Mouse (Mus musculus) heart, embryonic 13.5 days (tissue): ENCODE data around the gene Strap. TPM values are rescaled to one million over a fixed set of nuclear protein-coding genes. Genes with fewer than 3 reads are reported as not detected.
"Not testable (repeated sequence)": the region's sequence is repeated elsewhere in the genome, so short reads cannot be mapped to it uniquely, and the experiment has no call there.

Source experiments
- ATAC-seq: fragments of 200-750 bp; cut with Nextera tagmentation; 2 replicates; pipeline ENCODE4 v1.8.0; 2017; ENCODE audit warnings: moderate TSS enrichment; ENCODE audit not compliant: insufficient number of reproducible peaks, low FRiP score, low TSS enrichment; ENCODE audit errors: extremely low read depth
- H3K27ac ChIP-seq: fragments of 300-500 bp; sonication (generic); replicated peaks from 2 replicates; pipeline ENCODE4 v1.5.1; 2015; ENCODE audit warnings: moderate library complexity, mild to moderate bottlenecking, inconsistent platforms
- H3K27me3 ChIP-seq: fragments of 300-500 bp; sonication (generic); replicated peaks from 2 replicates; pipeline ENCODE4 v1.6.1; 2015; ENCODE audit warnings: mild to moderate bottlenecking, inconsistent platforms
- H3K36me3 ChIP-seq: fragments of 300-500 bp; sonication (generic); 2 replicates; pipeline ENCODE4 v1.6.1; 2015; ENCODE audit warnings: mild to moderate bottlenecking, inconsistent platforms
- H3K4me1 ChIP-seq: fragments of 300-500 bp; sonication (generic); 2 replicates; pipeline ENCODE4 v1.6.1; 2015; ENCODE audit warnings: inconsistent platforms
- H3K4me2 ChIP-seq: fragments of 300-500 bp; sonication (generic); 2 replicates; pipeline ENCODE4 v1.6.1; 2015; ENCODE audit warnings: inconsistent platforms, mild to moderate bottlenecking, moderate library complexity
- H3K4me3 ChIP-seq: fragments of 300-500 bp; sonication (generic); 2 replicates; pipeline ENCODE4 v1.5.1; 2015; ENCODE audit warnings: moderate library complexity, mild to moderate bottlenecking, inconsistent platforms
- H3K9ac ChIP-seq: fragments of 300-500 bp; sonication (generic); 2 replicates; pipeline ENCODE4 v1.6.1; 2015; ENCODE audit warnings: inconsistent platforms, mild to moderate bottlenecking, moderate library complexity
- H3K9me3 ChIP-seq: fragments of 300-500 bp; sonication (generic); 2 replicates; pipeline ENCODE4 v1.6.1; 2016; ENCODE audit warnings: inconsistent platforms
- WGBS: fragments of 180-500 bp; shearing (Covaris S2); methylation state at CpG from one replicate; pipeline ENCODE4 v1.1.7; 2015; ENCODE audit warnings: mixed read lengths; 5-methylcytosine and 5-hydroxymethylcytosine counted together
- polyA plus RNA-seq: library from polyadenylated mRNA; unstranded; fragments of >200 nt; fragmentation: Nextera tagmentation; extraction: Ambion mirVana; gene quantifications from 2 replicates; pipeline ENCODE4 v1.2.1, GENCODE M21; 2015

Gene Strap
- polyA plus RNA-seq, 1 experiment from 2014 or later: 114 TPM

DNA sequence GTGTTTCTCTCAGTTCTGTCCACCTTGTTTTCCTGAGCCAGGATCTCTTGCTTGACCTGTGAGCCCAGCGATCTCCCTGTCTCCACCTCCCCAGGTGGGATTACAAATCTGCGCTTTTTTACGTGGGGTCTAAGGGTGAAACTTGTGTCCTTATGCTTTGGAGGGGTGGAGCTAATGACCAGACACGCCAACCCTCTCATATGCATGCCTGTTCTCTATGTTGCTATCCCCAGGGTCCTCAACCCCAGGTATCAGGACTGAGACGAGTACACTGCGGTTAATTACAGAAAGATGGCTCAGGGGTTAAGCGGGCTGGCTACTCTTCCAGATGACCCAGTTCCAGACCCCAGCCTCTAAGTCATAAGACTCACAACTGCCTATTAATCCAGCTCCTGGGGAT, 31.4 kb upstream of the Strap start:
- WGBS: 84% methylated on average over 7 of the region's 7 CpGs

DNA sequence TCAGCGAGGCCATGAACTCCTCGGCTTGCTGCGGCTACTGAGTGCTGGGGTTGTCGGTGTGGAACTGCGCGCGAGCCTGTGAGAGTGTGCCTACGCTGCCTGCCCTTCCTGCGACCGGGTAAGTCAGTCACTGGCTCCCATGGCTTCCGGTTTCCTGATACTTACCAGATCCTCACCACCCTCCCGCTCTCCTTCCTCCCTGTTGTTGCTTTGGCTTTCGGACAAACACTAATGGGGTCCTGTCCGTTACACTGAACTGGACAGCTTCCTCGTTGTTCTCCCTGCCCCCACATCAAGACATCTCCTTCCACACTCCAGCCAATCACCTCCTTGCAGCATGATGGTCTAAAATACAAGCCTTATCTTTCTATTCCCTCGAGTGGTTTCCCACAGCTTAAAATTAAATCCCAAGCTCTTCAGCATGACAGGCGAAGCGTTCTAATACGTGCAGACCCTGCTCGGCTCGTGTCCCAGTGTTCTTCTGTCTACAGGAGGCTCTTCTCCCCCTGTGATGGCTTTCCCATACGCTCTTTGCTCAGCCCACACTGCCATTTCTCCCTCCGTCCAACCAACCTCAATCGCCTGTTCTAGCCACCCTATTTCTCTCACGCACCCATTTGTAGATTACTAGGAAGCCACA, 30.5 kb upstream of the Strap start:
- WGBS: 46% methylated on average over 25 of the region's 25 CpGs
- Histone ChIP-seq H3K27me3 (no peaks in the 10 kb centered on the region), H3K4me3 (peak overlapping the region; percentile 20), H3K27ac (peak overlapping the region; percentile 80), H3K36me3 (no peaks in the 10 kb centered on the region), H3K4me2 (peak overlapping the region; percentile 49), H3K9ac (0 out of 2 replicates have a peak overlapping the region, but pooled peaks have one; percentile 4), H3K9me3 (no peaks in the 10 kb centered on the region), H3K4me1 (peaks cover 27% of the 10 kb centered on the region)
- no peak; the same call in 1 of the 2 replicates for ATAC-seq

More for the DNA sequence above, 31.4 kb upstream of the Strap start:
- Histone ChIP-seq H3K9ac (no peak overlapping the region), H3K4me1 (peaks cover 27% of the 10 kb centered on the region), H3K27me3 (no peaks in the 10 kb centered on the region), H3K36me3 (no peaks in the 10 kb centered on the region), H3K27ac (peak overlapping the region; percentile 80), H3K4me3 (no peak overlapping the region), H3K4me2 (no peak overlapping the region), H3K9me3 (no peaks in the 10 kb centered on the region)
- ATAC-seq: no peak

DNA sequence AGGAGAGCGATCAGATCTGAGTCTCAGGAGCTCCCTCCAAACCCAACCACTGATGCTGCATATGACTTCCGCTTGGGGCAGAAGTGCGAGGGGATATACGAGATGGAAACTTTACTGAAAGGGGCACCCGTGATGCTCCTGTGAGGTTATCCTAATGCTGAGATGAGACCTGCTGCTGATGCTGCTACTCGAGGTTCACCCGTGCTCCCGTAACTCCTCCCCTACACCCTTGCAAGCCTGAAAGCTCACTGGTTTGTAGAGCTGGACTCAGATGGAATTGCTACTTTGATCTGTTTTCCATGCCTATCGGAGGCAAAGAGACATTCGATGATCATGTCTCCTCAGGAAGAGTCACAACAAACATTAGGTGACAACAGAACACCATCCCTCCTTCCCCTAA, 28.7 kb upstream of the Strap start:
- no peak overlapping the region for H3K27ac ChIP-seq
- no peaks in the 10 kb centered on the region for H3K27me3 ChIP-seq
- no peak overlapping the region for H3K4me2 ChIP-seq
- H3K4me3 ChIP-seq: no peak overlapping the region
- ATAC-seq: no peak
- no peaks in the 10 kb centered on the region for H3K9me3 ChIP-seq
- H3K9ac ChIP-seq: no peak overlapping the region
- 87% methylated on average over 10 of the region's 10 CpGs for WGBS
- no peaks in the 10 kb centered on the region for H3K36me3 ChIP-seq
- H3K4me1 ChIP-seq: peaks cover 27% of the 10 kb centered on the region

DNA sequence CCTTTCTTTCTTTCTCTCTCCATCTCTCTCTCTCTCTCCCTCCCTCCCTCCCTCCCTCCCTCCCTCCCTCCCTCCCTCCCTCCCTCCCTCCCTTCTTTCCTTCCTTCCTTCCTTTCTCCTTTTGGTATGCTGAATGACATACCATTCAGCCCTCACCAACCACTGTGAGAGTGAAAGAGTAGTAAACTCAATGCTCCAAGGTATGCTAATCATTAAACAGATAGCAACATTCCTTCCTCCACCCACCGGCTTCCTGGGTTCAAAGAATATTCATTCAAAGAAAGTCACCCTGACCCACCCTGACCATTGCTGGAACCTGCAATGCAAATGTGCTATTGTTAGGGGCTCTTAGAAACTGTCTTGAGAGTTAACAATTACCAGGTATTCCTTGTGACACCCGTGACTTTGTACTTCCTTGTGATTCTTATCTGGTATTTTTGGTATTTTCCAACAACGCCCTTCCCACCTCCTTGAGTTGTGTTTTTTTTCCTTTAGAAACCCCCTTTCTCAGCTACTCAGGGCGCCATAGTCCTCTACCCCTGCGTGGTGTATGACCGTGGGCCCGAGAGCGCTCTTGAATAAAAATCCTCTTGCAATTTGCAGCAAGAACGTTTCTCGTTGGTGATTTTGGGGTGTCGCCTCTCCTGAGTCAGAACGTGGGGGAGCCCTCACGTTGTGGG, 26.0 kb upstream of the Strap start:
- H3K27me3 ChIP-seq, H3K4me3 ChIP-seq, H3K36me3 ChIP-seq, H3K9ac ChIP-seq, H3K27ac ChIP-seq, H3K9me3 ChIP-seq, ATAC-seq, H3K4me2 ChIP-seq: not testable (repeated sequence)
- H3K4me1 ChIP-seq: peaks cover 18% of the 10 kb centered on the region
- WGBS: 76% methylated on average over 13 of the region's 13 CpGs

DNA sequence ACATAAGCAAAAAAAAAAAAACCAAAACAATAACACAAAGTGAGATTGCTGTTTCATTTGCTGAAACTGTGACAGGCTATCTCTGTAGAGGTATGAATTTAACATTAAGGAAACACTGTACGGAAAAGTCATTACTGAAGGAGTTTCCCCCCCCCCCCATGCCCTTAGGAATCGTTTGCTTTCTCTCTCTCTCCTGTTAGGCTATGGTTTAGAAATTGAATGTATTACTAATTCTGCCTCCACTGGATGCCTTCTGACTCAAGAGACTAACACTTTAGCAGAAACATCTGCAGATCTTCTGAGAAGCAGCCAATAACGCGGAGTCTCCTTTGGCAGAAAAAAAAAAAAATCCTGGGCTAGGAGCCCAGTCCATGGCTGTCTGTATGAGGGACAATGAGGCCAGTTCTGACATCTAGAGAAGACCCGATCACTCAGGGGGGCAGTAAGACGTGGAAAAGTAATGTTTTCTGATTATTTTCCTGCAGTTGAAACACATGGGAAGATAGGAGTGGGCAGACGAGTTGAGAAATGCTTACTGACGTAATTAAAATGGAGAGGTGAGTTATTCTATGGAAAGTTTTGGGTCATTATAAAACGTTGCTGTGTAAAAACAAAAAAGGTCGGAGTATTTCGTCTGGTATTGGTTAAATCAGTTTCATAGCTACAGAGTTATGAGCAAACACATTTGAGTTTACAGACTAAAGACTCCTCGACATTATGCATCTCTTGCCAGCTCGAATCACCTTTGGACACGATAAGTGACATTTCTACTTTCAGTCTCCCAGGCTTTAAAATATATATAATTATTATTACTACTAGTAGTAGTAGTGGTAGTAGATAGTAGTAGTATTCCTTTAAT, 24.5 kb upstream of the Strap start:
- H3K9ac ChIP-seq: no peak overlapping the region
- WGBS: 71% methylated on average over 14 of the region's 14 CpGs
- H3K27ac ChIP-seq: no peak overlapping the region
- H3K4me2 ChIP-seq: no peak overlapping the region
- H3K4me1 ChIP-seq: peaks cover 5% of the 10 kb centered on the region
- H3K9me3 ChIP-seq: no peaks in the 10 kb centered on the region
- no peaks in the 10 kb centered on the region for H3K27me3 ChIP-seq
- no peak overlapping the region for H3K4me3 ChIP-seq
- no peak for ATAC-seq
- no peaks in the 10 kb centered on the region for H3K36me3 ChIP-seq

DNA sequence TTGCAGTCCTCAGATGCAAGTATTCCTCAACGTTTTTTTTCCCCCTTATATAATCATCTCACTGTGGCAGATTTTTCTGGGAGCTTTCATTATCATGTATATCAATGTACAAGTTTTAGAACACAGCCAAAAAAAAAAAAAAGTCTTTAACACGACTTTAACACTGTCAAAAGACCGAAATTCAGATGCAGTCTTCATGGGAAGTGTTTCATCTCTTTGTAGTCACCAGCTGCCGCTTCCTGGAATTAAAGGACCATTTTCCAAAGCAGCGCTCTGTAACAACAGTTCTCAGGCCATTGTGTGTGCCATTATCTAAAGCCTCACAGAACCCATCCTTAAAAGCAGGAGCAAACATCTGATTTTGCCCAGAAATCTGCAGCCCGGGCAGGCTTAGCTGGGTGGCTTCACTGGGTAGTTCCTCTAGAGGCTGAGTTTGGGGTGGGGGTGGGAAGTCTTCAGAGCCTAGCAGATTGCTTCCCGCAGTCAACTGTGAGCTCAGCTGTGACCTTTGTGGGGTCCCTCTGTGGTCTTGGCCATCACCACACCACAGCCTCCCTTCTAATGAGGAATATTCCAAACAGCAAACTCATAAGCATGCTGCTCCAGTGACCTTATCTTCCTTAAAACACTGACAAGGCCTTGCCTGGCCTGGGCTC, 22.1 kb upstream of the Strap start:
- H3K27me3 ChIP-seq: no peaks in the 10 kb centered on the region
- no peaks in the 10 kb centered on the region for H3K36me3 ChIP-seq
- H3K4me3 ChIP-seq: no peak overlapping the region
- ATAC-seq: no peak
- H3K9ac ChIP-seq: no peak overlapping the region
- H3K4me1 ChIP-seq: peaks cover 5% of the 10 kb centered on the region
- H3K27ac ChIP-seq: peak overlapping the region; percentile 9; the same call in 1 of the 2 replicates
- H3K4me2 ChIP-seq: no peak overlapping the region
- H3K9me3 ChIP-seq: no peaks in the 10 kb centered on the region
- 53% methylated on average over 7 of the region's 7 CpGs for WGBS

DNA sequence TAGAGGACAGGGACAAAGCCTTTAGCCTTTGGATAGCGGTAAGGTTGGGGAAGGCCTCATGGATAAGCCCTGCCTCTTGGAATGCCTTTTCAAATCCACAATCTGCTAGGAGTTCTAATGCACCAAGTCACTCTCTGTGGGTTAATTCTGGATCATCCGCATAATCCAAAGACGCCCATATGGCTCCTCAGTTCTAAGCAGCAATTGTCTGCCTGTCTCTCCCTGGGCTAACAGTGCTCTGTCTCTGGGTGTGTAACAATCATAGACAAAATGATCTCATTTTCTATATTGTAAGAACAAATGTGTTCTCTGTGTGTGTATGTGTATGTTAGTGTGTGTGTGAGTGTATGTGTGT, 21.6 kb upstream of the Strap start:
- 0 out of 2 replicates have a peak overlapping the region, but pooled peaks have one; percentile 9 for H3K27ac ChIP-seq
- no peak overlapping the region for H3K4me2 ChIP-seq
- no peak for ATAC-seq
- H3K4me3 ChIP-seq: no peak overlapping the region
- H3K9me3 ChIP-seq: no peaks in the 10 kb centered on the region
- H3K36me3 ChIP-seq: no peaks in the 10 kb centered on the region
- no peak overlapping the region for H3K9ac ChIP-seq
- 66% methylated on average over 3 of the region's 3 CpGs for WGBS
- H3K27me3 ChIP-seq: no peaks in the 10 kb centered on the region
- peaks cover 5% of the 10 kb centered on the region for H3K4me1 ChIP-seq

DNA sequence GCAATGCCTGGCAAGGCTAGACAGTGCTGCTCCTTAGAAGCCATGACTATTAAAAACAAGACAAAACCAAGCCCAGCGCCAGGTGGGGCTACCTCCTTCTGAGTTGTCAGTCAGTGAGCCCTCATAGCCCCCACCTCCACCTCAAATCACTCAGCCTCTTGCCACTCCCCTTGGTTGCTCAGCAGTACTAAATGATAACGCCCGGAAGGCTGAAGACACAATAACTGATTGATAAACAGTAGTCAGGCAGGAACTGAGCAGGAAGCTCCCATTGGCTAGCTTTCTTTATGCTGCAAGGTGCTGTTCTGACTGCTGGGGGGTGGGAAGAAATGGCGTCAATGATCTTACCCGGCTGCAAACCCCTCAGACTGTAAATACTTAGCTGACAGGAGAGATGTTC, 18.1 kb upstream of the Strap start:
- no peak for ATAC-seq
- WGBS: 35% methylated on average over 5 of the region's 5 CpGs
- no peaks in the 10 kb centered on the region for H3K36me3 ChIP-seq
- H3K4me1 ChIP-seq: peaks cover 5% of the 10 kb centered on the region
- no peak overlapping the region for H3K27ac ChIP-seq
- H3K27me3 ChIP-seq: no peaks in the 10 kb centered on the region
- H3K9me3 ChIP-seq: no peaks in the 10 kb centered on the region
- H3K9ac ChIP-seq: no peak overlapping the region
- no peak overlapping the region for H3K4me3 ChIP-seq
- H3K4me2 ChIP-seq: no peak overlapping the region

DNA sequence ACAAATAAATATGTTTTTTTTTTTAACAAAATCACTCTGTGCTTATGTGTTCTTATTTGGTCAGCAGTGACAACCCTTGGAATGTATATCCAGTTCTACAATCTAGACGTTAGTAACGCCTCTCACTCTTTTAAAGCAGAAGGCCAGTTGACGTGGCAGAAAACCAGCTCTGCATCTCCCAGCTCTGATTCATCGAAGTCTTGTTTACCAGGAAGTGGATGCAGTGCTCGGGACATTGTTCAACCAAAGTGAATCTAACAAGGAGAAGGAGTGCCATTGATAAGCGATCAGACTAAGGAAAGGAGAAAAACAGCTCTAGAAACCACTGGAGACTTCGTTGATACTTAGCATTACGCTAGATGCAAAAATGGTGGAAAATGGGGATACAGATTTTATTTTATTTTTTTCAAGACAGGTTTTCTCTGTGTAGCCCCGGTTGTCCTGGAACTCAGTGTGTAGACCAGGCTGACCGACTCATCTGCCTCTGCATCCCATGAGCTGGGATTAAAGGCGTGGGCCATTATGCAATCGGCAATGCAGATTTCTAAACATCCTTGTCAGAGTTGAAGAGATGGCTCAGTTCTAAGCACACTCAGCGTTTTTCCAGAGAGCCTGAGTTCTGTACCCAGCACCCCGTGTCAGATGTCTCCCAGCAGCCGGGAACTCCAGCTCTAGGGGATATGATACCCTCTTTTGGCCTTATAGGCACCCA, 12.5 kb upstream of the Strap start:
- Histone ChIP-seq H3K9ac (no peak overlapping the region), H3K27ac (no peak overlapping the region), H3K4me2 (no peak overlapping the region), H3K4me3 (no peak overlapping the region), H3K9me3 (no peaks in the 10 kb centered on the region), H3K36me3 (no peaks in the 10 kb centered on the region), H3K4me1 (no peaks in the 10 kb centered on the region), H3K27me3 (peaks cover 9% of the 10 kb centered on the region; the same call in 1 of the 2 replicates)
- WGBS: 77% methylated on average over 15 of the region's 15 CpGs
- ATAC-seq: no peak

DNA sequence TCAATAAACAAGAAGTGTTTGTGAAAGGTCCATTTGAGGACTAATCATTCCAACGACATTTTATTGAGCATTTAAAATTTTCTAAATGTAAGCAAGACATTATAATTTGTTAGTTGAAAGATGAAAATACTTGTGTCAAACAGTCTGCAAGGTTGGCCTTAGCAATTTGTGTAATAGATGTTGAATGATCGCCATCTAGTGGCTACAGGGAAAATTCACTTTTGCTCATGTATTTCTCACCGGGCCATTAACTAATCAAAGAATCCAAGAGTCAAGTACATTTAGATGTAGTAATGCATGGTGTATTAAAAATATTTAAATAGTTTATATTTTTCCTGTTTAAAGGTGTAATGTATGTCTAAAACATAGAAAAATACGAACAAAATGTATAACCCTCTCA, 11.0 kb upstream of the Strap start:
- Histone ChIP-seq H3K4me2 (no peak overlapping the region), H3K36me3 (no peaks in the 10 kb centered on the region), H3K27me3 (peaks cover 9% of the 10 kb centered on the region; the same call in 1 of the 2 replicates), H3K27ac (no peak overlapping the region), H3K4me1 (no peaks in the 10 kb centered on the region), H3K9ac (no peak overlapping the region), H3K9me3 (no peaks in the 10 kb centered on the region), H3K4me3 (no peak overlapping the region)
- WGBS: 5% methylated on average over 4 of the region's 4 CpGs
- no peak for ATAC-seq
